Mouse (Mus musculus) G1E-ER4 (cell line): ENCODE measurements around the gene Arid1b. TPM values are rescaled to one million over a fixed set of nuclear protein-coding genes. Genes with fewer than 3 reads are reported as not detected.

Experiments used
- GATA1 ChIP-seq: IDR thresholded peaks from one replicate; pipeline ENCODE4 v1.8.0; 2012; ENCODE audit warnings: low read length, inconsistent platforms
- polyA plus RNA-seq: library from polyadenylated mRNA; stranded (reverse); fragments of >175 nt; gene quantifications from 2 replicates; pipeline ENCODE4 v1.2.3, GENCODE M21; 2012

Gene Arid1b
- polyA plus RNA-seq, 1 experiment = 37.7 TPM

- TF ChIP-seq GATA1 = no peak
Measured at GRCm38 (mm10) chr17:5390682-5391081, 396.6 kb downstream of the Arid1b start.

GRCm38 (mm10) chr17:5395454-5396205 lies 401.5 kb downstream of the Arid1b start:
- no peak for TF ChIP-seq GATA1

- no peak for TF ChIP-seq GATA1
Measured at GRCm38 (mm10) chr17:5396213-5396612, 402.1 kb downstream of the Arid1b start.
